Mouse (Mus musculus) erythroblast, embryonic 14.5 days (primary cell): Measurements from ENCODE around the gene D6Ertd527e.

ENCODE experiments used
- GATA1 ChIP-seq: IDR thresholded peaks from 2 replicates; pipeline ENCODE4 v1.6.1; 2012; ENCODE audit warnings: low read length, inconsistent platforms, mixed read lengths
- TAL1 ChIP-seq: IDR thresholded peaks from 3 replicates; pipeline ENCODE4 v1.6.1; 2012; ENCODE audit warnings: low read length, inconsistent platforms, mixed read lengths

DNA sequence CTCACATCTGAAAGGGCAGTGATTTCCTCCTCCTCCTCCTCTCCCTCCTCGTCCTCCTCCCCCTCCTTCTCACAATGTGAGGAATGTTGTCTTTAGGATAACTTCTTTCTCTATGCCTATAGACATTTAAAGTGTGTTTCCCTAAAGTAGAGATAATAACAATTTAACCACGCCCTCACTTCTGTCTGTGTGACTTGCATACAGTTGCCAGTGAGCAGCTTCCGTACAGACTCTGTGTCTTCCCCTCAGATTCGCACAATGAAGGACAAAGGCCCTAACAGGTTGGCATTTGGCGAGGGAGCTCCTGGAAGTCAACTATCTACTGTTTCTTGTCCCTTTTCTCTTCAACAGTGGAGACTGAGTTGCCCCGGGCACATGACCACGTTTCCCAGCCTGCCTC is 45.9 kb downstream of the D6Ertd527e start:
- no peak for TF ChIP-seq TAL1
- no peak for TF ChIP-seq GATA1
